Mouse (Mus musculus) heart, adult 9 months (tissue): ENCODE data around the gene Nsfl1c.

Source experiments
- DNase-seq, 2 experiments: peaks; one replicate each; pipeline ENCODE4 v3.0.0; 2022; ENCODE audit warnings: low spot score in 2 of 2

The Nsfl1c gene

DNA sequence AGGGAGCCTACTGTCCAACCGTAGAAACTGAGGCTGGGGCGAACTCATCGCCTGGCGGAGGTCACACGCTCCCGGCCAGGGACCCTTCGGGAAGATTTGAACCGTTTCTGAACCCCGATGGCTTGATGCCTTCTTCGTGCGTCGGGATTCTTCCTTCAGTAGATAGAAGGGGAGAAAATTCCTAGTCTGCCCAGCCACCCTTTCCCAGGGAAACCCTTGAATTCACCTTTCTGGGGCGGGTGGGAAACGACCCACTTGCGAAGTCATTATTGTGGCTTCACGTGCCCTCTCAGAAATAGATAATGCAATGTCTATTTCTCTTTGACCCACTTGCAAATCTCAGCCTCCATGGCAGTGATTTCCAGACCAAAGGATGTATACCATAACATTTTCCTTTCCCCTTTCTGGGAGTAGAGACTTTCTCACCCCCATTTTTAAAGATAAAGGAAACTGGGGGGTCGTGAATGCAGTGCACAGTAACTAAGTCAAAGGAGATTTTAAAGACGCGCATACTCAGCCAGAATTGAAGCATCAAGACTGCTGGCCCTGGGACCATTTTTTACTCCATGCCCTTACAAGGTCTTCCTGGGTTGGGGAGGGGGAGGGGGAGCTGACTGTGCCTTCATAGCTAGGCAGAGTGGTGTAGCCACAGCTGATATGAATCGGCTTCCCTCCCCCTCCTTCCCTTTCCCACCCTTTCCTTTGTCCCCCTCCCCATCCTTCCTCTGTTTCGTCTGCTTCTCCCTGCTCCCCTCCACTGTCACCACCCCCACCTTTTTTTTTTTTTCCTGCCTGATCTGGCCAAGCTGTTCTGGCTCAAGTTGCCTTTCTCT is 49.3 kb downstream of the Nsfl1c start:
- peak; percentile 60 to 63 for DNase-seq

DNA sequence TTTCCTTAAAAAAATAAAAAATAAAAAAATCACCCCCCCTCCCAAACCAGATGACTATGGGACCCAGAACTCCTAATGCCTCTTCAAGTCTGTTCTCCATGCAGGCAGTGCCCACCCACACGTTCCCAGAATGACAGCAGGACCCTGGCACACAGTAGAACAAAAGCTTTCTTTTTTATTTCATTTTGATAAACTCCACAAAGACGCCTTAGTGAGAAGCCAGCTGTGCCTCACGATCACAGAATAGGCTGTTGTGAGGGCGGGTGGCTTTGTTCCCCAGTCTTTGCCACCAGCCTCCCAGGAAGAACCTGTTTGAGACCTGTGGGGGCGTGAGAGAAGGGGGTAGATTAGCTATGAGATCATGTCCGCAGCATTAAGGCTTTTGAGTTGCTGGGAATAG is 50.7 kb downstream of the Nsfl1c start:
- DNase-seq, result no peak

- DNase-seq, result no peak
Observed at GRCm38 (mm10) chr2:151546571-151546970, 52.6 kb downstream of the Nsfl1c start.

- no peak for DNase-seq
Observed at GRCm38 (mm10) chr2:151549615-151550121, 55.7 kb downstream of the Nsfl1c start.
